Mouse (Mus musculus): ENCODE results near the gene Tubg1.
"Not testable (repeated sequence)": the region's sequence is repeated elsewhere in the genome, so short reads cannot be mapped to it uniquely, and the experiment has no call there.

Tubg1 gene

DNA sequence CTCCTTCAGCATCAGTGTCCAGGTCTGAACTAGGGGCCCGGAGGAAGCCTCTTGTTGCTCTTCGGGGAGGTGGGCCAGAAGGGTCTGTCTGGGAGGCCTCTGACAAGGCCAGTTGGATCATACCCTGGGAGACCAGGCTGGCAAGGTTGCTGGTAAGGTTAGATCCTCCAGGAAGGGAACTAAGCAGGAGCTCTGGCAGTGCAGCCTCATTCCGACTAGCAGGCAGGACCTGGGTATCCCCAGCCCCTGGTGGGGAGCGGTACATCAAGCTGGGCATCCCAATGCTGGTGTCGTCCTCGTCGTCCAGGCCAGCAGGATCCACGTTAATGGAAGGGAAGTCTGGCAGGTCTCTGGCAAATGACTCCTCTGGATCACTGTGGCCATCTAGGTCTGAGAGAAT lies 21.5 kb upstream of the Tubg1 start:
- DNase-seq (ENCODE audit: low spot score in 2 of 2): no peak

DNA sequence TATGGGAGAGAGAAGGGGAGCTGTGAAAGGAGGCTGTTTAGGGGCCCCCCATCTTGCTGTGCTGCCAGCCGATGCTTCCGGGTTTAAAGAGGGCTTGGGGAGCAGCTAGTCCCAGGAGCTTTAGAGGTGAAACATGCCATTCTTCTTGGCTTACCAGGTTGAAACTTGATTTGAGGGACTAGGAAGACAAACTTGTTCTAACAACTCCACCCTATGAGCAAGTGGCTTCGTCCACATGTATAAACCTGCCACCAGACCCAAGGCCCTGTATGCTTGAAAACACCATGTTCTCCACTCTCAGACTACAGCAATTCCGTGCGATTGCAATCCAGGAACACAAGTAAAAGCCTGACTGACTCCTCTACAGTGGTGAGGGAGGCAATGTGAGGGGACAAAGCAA lies 16.7 kb upstream of the Tubg1 start:
- DNase-seq (ENCODE audit: low spot score in 2 of 2): no peak

DNA sequence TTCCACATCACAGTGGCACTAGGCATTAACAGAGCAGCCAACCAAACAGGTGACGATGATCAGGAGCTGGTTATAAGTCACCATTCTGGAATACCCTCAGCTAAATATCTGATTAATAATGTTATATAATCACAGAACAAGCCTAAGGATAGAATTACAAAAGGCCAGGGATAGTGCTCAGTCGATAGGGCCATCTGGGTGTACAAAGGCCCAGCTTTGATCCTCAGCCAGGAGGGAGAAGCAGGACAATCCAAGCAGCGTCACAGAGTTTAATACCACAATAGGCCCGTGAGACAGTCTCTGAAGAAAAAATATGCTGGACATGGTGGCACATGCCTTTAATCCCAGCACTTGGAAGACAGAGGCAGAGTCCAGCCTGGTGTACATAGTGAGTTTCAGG lies 10.4 kb upstream of the Tubg1 start:
- no peak for DNase-seq (ENCODE audit: low spot score in 2 of 2)

DNA sequence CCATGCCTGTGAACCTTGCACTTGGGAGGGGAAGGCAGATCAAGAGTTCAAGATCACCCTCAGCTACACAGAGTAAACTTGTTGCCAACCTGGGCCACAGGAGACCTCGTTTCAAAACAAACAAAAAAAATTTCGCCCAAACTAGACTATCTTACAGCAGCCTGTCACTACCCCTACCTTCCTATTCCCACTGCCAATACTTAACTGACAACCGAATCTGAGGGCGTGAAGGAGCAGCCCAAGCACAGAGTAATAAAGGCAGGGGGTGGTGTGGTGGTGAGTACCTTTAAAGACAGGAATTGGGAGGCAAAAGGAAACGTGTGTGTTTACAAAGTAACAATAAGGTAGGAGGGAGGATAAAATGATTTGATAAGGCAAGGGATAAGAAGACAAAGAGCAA lies 9.0 kb upstream of the Tubg1 start:
- no peak for DNase-seq (ENCODE audit: low spot score in 2 of 2)

DNA sequence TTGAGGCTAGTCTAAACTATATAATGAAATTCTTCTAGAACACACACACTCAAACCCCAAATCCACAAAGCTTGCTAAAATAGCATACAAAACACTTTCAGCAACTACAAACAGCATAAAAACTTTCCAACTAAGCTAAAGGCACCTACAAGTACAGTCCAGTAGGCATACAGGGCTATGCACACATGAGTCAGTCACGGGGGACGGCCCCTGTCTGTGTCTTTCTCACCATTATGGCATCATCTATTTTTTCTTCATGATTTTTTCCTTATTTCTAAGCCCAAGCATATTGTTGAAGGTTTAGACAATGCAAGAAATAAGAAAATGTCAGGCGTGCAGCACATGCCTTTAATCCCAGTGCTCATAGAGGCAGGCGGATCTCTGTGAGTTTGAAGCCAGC lies 8.6 kb upstream of the Tubg1 start:
- no peak for DNase-seq (ENCODE audit: low spot score in 2 of 2)

DNA sequence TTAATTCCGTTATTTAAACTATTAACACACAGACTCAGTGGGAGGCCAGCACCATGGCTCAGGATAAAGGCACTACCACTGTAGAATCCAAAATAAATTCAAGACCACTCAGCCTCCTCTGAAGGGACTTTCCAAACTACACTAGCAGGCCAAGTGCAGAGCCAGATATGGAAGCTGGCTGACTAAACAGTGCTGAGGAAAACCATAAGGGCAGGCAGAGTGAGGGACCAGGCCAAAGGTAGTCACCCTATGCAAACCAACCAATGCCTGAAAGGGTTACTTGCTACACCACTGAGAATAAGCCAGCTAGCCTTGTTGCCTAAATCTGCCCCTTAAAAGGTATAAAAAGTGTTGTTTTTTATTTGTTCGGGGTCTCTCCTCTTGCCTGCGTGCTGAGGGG lies 7.6 kb upstream of the Tubg1 start:
- no peak for DNase-seq (ENCODE audit: low spot score in 2 of 2)

DNA sequence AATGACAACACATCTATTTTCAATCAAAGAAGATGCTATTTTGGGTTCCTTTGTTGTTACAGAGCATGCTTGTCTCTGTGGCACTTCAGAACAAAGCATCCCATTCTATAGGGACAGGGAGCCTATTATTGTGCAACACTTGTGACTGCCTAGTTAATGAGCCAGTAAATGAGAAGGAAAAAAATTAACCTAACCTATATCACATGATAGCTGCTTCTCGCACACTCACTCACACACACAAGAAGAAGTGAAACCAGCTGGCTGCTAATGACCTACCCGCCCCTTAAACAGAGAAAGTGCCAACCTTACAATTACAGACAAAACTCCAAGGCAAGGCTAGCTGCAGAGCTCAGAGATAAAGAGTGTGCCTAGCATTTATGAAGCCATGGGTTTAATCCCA lies 4.2 kb upstream of the Tubg1 start:
- DNase-seq (ENCODE audit: low spot score in 2 of 2): no peak

DNA sequence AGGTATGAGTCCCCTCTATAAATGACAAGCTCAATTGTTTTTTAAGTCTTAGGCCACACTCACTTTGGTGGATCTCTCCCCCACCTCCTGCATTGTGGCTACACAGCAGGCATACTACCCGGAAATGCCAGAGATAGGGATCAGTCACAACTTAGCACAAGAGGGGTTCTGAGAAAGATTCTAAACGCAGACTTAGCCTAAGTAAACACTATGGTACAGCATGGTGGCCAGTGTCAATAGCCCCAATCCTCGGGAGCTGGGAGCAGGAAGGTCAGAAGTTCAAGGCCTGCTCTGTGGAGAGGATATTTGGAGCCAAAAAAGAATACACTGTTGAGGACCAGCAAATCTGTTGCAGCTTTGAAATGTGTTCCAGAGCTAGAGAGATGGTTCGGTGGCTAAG lies 1.6 kb upstream of the Tubg1 start:
- DNase-seq (ENCODE audit: low spot score in 2 of 2): no peak

DNA sequence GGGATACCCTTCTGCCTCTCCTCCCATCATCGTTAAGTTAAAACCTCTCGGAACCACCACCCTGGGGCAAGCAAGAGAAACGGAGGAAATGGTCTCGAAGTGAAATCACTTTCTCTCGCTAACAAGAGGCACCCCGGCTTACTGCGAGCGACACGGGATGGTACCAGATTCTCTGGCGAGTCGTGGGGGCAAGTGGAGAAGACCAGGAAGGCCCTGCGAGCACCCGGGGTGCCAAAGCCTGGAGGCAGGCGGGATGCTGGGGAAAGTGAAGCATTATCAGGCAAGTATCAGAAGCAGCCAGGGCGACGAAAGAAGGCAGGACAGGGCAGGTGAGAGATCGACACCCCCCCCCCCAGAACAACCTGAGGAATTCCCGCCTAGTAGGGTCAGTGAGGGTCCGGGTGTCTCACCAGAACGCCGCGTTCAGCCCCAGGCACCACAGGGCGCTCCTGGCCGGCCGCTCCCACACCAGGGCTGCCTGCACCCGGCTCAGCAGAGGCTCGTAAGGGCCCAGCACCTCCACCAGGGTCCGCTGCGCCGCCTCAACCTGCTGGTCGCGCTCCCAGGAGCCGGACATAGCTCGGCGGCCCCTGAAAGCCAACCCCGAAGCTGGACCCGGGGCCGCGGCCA lies 492 bp upstream of the Tubg1 start:
- no peak for DNase-seq (ENCODE audit: low spot score in 2 of 2)

DNA sequence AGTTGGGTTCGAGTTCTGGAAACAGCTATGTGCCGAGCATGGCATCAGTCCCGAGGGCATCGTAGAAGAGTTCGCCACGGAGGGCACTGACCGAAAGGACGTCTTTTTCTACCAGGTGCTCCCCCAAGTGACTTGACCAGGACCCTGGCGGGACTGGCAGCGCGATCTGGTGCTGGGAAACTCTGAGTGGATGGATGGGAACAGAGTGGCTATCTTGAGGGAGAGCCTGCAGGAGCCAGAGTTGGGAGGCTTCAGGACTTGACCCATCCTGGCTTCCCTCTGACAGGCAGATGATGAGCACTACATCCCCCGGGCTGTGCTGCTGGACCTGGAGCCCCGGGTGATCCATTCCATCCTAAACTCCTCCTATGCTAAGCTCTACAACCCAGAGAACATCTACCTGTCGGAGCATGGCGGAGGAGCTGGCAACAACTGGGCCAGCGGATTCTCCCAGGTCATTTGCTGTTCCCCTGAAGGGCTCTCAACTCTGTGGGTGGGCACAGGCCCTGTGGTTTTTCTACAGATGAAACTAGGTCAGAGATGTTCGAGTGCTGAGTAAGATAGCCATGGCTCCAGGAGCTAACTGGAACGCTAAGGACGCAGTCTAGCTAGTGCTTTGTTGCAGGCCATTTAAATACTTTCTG lies 929 bp downstream of the Tubg1 start:
- no peak for DNase-seq (ENCODE audit: low spot score in 2 of 2)

DNA sequence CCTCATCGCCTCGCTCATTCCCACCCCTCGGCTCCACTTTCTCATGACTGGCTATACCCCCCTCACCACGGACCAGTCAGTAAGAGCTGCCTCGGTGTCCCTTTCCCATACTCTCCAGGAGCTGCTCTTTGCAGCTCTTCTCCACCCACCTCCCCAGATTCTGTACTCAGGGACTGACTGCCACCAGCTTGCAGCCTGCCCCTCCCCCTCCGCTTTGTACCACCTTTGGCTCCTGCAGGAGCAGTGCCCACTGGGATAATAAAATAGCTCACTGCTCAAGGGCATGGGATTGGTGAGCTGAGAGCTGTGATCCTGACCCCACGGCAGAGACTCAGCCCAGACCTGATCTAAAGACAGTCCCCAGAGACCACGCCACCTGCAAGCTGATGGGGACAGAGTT lies 4.8 kb downstream of the Tubg1 start:
- DNase-seq (ENCODE audit: low spot score in 2 of 2): not testable (repeated sequence)

DNA sequence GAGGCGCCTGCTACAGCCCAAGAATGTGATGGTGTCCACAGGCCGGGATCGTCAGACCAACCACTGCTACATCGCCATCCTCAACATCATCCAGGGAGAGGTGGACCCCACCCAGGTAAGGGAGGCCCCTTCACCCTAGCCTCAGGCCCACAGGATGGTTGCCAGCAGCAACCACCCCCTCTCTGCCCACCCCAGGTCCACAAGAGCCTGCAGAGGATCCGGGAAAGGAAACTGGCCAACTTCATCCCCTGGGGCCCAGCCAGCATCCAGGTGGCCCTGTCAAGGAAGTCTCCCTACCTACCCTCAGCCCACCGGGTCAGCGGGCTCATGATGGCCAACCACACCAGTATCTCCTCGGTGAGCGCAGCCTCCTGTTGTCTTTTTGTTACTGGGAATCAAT lies 5.3 kb downstream of the Tubg1 start:
- DNase-seq (ENCODE audit: low spot score in 2 of 2): not testable (repeated sequence)

DNA sequence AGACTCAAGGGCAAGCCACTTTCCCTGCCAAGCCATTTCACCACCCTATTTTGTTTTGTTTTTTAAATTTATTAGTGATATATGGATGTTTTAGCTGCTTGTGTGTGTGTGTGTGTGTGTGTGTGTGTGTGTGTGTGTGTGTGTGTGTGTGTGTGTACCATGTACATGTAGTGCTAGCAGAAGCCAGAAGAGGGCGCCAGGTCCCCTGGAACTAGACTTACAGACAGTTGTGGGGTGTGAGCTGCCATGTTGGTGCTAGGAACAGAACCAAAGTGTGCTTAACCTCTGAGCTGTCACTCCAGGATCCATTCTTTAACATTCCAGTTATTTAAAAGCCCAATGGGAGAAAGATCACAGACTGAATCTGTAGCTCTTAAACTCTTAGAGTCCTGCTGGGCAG lies 7.3 kb downstream of the Tubg1 start:
- DNase-seq (ENCODE audit: low spot score in 2 of 2): no peak

DNA sequence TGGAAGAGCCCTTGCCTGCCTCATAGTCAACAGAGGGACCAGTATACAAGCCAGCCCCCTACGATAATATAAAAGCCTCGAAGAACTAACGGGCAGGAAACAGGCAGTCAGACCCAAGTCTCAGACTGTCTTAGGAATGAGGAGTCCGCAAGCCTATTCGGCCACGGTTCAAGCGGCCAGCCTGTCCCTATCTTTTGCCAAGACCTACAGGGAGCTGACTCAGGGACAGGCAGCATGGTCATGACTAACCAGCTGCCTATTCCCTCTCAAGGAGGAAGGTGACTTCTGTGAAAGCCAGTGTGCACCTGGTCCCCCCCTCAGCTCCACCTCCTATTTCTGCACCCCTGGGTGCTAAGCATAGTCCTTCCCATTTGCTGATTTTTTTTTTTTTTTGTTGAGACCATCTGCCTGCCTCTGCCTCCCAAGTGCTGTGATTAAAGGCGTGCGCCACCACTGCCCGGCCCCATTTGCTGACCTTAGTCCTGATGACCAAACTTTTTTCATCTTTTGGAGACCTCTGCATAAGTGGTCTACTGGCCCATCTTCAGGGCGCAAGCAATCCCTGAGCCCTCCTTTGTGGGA lies 9.3 kb downstream of the Tubg1 start:
- DNase-seq (ENCODE audit: low spot score in 2 of 2): no peak

DNA sequence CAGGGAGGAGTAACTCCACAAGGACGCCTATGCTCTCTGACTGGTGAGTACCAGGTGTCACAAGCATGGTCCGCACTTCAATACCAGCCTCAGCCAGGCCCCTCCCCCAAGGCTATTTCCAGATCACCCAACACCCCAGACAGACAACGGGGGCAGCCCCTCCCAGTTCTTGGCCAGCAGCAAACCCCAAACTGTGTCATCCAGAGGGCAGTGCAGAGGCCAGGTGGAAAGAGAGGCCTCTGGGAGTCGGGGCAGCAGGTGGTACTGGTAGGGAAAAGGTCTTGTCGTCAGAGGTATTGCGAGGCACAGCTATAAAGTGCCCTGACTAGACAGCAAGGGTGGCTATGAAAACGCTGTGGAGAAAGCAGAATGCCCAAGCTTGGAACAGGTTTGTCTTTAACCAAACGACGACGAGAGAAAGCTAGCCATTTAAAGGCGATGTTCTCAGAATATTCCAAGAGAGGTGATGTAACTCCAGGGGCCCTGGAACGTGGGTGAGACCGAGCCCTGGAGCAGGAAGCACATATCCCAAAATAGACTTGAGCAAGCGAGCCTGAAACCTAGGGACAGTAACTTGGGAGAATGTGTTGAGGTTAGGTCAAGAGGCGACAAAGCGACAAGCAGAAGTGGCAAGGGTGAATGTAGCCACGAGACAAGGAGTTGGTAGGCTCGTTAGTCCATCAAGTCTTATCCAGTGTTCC lies 10.5 kb downstream of the Tubg1 start:
- no peak for DNase-seq (ENCODE audit: low spot score in 2 of 2)

DNA sequence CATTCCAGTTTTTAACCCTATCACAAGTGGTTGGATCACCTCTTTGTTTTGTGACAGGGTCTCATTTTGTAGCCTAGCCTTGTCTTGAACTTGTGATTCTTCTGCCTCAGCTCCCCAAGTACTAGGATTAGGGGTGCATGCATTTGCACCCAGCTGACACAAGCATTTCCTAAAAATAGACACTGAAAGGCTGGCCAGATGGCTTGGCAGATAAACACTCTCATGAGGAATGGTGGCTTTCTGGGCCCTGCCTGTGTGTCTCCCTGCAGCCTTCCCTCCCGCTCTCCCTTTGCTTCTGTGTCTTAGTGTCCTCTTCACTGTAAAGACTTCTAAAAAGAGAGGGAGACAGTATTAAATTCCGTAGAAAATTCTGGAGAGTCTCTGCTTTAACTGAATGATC lies 11.4 kb downstream of the Tubg1 start:
- no peak for DNase-seq (ENCODE audit: low spot score in 2 of 2)

DNA sequence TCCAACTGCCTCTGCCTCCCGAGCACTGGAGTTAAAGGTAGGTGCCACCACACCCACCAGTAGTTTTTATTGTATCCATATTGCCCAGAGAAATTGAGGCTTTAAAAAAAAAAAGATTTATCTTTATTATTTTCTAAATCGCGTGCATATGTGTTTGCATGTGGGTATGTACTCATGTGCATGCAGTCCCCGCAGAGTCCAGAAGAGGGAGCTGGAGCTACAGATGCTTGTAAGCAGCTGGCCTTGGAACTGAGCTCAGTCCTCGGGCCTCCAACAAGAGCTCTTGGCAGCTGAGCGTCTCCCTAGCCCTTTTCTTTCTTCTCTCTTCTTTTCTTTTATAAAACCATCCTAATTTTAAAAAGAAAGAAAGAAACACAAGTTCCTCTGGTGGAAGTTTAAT lies 12.0 kb downstream of the Tubg1 start:
- peak in 1 of 2 experiments; percentile 48 for DNase-seq (ENCODE audit: low spot score in 2 of 2)

DNA sequence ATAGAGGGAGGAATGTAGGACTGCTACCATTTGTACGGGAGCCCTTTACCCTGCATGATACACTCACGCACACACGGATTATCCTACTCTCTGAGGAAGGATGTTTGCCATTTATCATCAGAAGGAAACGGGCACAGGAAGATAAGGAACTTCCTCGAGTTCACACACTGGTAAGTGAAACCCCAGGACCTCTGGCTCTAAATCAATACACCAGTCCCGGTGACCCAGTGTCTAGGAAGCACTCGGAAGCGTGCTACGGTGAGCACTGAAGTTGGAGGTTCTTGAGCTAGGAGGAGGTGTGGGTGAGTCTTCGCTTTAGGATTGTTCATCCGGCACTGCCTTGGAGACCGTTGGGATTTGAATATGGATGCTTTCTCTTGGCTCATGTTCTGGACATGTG lies 13.3 kb downstream of the Tubg1 start:
- DNase-seq (ENCODE audit: low spot score in 2 of 2): no peak

DNA sequence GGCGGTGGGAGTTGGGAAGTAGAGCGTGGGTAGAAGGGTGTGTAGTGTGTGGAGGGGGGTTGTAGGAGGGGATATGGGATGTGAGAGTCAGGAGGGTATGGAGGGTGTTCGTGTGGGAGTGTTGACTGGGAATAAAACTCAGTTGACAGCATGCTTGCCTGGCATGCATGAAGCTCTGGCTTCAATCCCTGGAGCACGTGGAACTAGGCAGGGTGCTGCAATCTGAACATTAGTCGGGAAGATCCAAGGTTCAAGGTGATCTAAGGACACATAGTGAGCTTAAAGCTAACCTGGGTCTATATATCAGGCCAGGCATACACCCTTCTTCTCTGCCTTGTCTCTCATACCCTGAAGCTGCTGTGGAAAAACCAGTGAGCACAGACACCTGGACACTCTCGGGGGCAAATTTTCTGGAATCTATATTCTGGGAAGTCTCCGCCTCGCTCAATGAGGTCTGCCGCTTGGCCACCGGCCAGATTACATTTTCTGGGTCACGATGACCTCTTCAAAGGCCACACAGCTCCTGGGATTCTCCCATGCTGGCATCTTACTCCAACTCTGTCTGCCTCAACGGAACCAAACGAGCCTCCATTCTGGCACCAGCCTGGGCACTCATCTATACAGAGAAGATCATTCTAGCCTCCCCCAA lies 14.6 kb downstream of the Tubg1 start:
- no peak for DNase-seq (ENCODE audit: low spot score in 2 of 2)

DNA sequence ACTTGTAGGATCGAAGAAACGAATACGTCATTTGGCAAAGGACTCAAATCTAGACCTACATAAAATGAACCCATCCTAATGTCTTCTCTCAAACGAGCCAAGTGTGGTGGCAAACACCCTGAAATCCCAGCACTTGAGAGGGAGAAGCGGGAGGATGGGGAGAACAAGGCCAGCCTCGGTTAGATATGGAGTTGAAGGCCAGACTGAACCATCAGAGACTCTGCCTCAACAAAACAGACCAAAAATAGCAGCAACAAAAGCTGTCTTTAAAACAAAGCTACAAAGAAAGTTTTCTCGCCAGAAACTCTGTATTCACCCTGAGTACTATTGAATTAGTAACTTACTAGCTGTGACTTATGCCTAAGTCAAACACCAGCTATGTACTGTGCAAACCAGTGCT lies 17.3 kb downstream of the Tubg1 start:
- DNase-seq (ENCODE audit: low spot score in 2 of 2): no peak

DNA sequence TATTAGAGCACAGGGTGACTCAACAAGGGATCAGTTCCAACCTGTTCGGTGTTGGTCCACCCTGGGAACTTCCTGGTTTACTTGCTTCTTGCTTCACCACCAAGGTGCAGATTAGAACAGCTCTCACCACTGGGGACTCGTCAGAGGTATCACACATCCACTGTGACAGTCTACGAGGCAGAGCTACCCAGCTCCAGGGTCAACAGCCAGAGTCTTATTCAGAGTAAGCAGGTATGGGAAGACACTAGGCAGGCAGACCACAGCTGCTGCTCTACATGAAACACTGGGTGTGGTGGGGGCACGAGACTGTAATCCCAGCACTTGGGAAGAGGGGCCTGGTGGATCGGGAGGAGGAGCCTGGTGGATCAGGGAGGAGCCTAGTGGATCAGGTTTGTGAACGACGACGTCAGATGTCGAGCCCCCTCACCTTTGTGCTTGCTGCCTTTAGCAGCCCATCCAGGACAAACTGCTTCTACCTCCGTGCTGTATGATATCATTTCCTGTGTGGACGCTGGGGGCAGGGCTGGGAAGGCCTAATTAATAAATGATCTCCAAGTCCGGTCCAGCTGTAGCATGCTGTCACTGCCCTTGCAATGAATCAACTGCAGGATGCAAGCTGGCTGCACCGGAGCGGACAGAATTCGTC lies 18.9 kb downstream of the Tubg1 start:
- DNase-seq (ENCODE audit: low spot score in 2 of 2): no peak
